Mouse (Mus musculus) brain, embryonic 14.5 days (tissue): ENCODE data around the gene Ptcd2.

Source experiments
- CTCF ChIP-seq: fragments of 200-500 bp; IDR thresholded peaks from 2 replicates; pipeline ENCODE4 v1.5.1; 2012; ENCODE audit warnings: inconsistent platforms, mild to moderate bottlenecking, moderate library complexity, borderline replicate concordance; ENCODE audit not compliant: insufficient read depth, insufficient read length; ENCODE audit errors: extremely low read depth
- POLR2A ChIP-seq: fragments of 200-500 bp; IDR thresholded peaks from 2 replicates; pipeline ENCODE4 v1.6.1; 2012; ENCODE audit warnings: mild to moderate bottlenecking, inconsistent platforms, borderline replicate concordance; ENCODE audit not compliant: poor library complexity, insufficient read depth, insufficient read length, severe bottlenecking; ENCODE audit errors: extremely low read depth

GRCm38 (mm10) chr13:99355861-99356260 is 11.4 kb upstream of the Ptcd2 start:
- TF ChIP-seq CTCF = no peak
- no peak for TF ChIP-seq POLR2A
